Mouse (Mus musculus) G1E (cell line): ENCODE results near the gene Cnpy1. TPM values are rescaled to one million over a fixed set of nuclear protein-coding genes. Genes with fewer than 3 reads are reported as not detected.

Source experiments
- ATAC-seq: 2 replicates; pipeline ENCODE4 v1.8.0; 2016; ENCODE audit warnings: mild to moderate bottlenecking; ENCODE audit not compliant: insufficient number of reproducible peaks, poor library complexity, low FRiP score, severe bottlenecking; ENCODE audit errors: extremely low read depth
- DNase-seq: peaks from one replicate; pipeline ENCODE4 v3.0.0; 2012; ENCODE audit warnings: low spot score
- H3K27me3 ChIP-seq: 2 replicates; pipeline ENCODE4 v1.6.1; 2012; ENCODE audit warnings: mild to moderate bottlenecking, low read length, inconsistent platforms; ENCODE audit not compliant: insufficient read depth
- H3K36me3 ChIP-seq: replicated peaks from 2 replicates; pipeline ENCODE3; 2012; ENCODE audit warnings: mild to moderate bottlenecking, inconsistent platforms
- H3K4me1 ChIP-seq: 2 replicates; pipeline ENCODE4 v1.6.1; 2012; ENCODE audit warnings: low read depth, low read length, inconsistent platforms, mixed read lengths; ENCODE audit not compliant: insufficient read depth
- H3K4me3 ChIP-seq: 2 replicates; pipeline ENCODE4 v1.5.1; 2012; ENCODE audit warnings: low read depth, mild to moderate bottlenecking, inconsistent platforms, low read length, moderate library complexity, mixed read lengths
- H3K9me3 ChIP-seq: replicated peaks from 2 replicates; pipeline ENCODE4 v1.6.1; 2012; ENCODE audit warnings: inconsistent platforms
- CTCF ChIP-seq: IDR thresholded peaks from 2 replicates; pipeline ENCODE4 v1.5.1; 2012; ENCODE audit warnings: low read depth, low read length, inconsistent platforms, mixed read lengths
- GATA1 ChIP-seq: IDR thresholded peaks from 2 replicates; pipeline ENCODE4 v1.6.1; 2012; ENCODE audit warnings: borderline replicate concordance, low read length, inconsistent platforms, mixed read lengths
- GATA2 ChIP-seq: IDR thresholded peaks from 2 replicates; pipeline ENCODE4 v1.6.1; 2012; ENCODE audit warnings: low read depth, low read length, inconsistent platforms, borderline replicate concordance
- POLR2AphosphoS5 ChIP-seq: IDR thresholded peaks from 2 replicates; pipeline ENCODE4 v1.6.1; 2012; ENCODE audit warnings: low read depth, low read length, inconsistent platforms; ENCODE audit not compliant: insufficient replicate concordance
- TAL1 ChIP-seq: conservative IDR thresholded peaks from 2 replicates; pipeline ENCODE4 v1.6.1; 2012; ENCODE audit warnings: low read depth, low read length, inconsistent platforms, mixed read lengths
- polyA plus RNA-seq: library from polyadenylated mRNA; stranded (reverse); fragments of >175 nt; gene quantifications from 2 replicates; pipeline ENCODE4 v1.2.3, GENCODE M21; 2012
- total RNA-seq, 2 experiments: library from RNA; stranded (forward) in 1 of 2; stranded (reverse) in 1 of 2; fragments of 200-1000 nt in 1 of 2; fragments of >200 nt in 1 of 2; fragmentation: Nextera tagmentation in 1 of 2; gene quantifications; 2 replicates each; pipeline ENCODE4 v1.2.3; 2014 to 2017

Gene Cnpy1
- total and polyA plus RNA-seq, 3 experiments, result 0.16 TPM; not detected in 2

- no peak for ATAC-seq
Observed at GRCm38 (mm10) chr5:28163926-28164325, 81.7 kb downstream of the Cnpy1 start.

DNA sequence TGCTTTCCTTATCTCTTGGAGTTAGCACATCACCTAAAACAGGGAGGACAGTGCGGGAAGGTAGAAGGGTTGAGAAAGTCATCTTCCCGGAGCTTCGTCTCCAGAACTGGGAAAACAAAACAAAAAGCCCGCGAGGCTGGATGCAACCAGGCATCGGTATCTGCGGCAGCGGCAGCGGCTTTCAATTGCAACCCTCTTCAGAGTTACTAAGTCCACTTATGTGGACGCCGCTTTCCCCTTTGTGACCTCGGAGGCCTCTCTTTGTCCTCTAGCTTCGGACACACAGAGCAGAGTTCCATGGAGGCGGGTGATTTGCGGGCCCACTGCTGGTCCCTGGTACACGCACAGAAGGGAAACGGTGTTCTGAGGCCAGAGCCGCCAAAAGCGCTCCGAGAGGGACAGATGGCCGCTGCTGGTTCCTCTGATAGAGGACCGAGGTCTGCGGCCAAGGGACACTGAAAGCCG is 83.6 kb downstream of the Cnpy1 start:
- DNase-seq (no peak), ATAC-seq (no peak)
- no peak overlapping the region for H3K4me3 ChIP-seq
- peaks cover 18% of the 10 kb centered on the region for H3K27me3 ChIP-seq
- H3K4me1 ChIP-seq, result no peaks in the 10 kb centered on the region
- H3K36me3 ChIP-seq, result no peaks in the 10 kb centered on the region
- peaks cover 19% of the 10 kb centered on the region for H3K9me3 ChIP-seq
- TF ChIP-seq POLR2AphosphoS5, result no peak
- no peak for TF ChIP-seq GATA1
- no peak for TF ChIP-seq CTCF
- no peak for TF ChIP-seq GATA2
- no peak for TF ChIP-seq TAL1

More at GRCm38 (mm10) chr5:28163926-28164325, 81.7 kb downstream of the Cnpy1 start:
- no peak for TF ChIP-seq TAL1
- TF ChIP-seq GATA1, result no peak
- no peak for TF ChIP-seq GATA2
- no peak for TF ChIP-seq CTCF
- no peak for TF ChIP-seq POLR2AphosphoS5
- peaks cover 25% of the 10 kb centered on the region for H3K9me3 ChIP-seq
- no peak for DNase-seq
- H3K36me3 ChIP-seq, result no peaks in the 10 kb centered on the region
- peaks cover 15% of the 10 kb centered on the region for H3K27me3 ChIP-seq
- no peak overlapping the region for H3K4me3 ChIP-seq
- H3K4me1 ChIP-seq, result no peaks in the 10 kb centered on the region

DNA sequence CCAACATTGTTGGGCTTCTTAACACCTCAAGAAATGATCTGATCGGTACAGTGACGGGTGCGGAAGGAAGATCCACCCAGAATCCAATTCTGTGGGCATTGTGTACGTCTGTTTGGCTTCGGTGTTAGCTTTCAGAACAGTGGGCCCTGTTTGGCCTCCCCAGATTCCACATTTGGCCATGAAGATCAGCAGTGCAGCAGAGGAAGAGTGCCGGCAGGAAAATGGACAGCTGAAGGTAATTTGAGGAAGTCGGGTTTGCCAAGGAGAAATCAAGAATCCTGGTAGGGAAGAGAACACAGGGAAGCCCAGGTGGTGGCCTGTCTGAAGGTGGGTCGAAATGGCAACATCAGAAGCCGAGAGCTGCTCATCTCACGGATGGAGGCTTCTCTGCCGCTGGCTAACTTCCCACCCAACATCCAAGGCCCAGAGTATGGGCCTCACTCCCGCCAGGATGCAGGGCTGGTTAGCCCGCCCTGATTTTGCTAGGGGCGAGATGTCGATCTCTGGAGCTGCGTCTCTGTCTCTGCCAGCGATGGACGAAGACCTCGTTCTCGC is 84.1 kb downstream of the Cnpy1 start:
- Histone ChIP-seq H3K4me1 (no peaks in the 10 kb centered on the region), H3K27me3 (peaks cover 18% of the 10 kb centered on the region), H3K4me3 (no peak overlapping the region), H3K9me3 (peaks cover 14% of the 10 kb centered on the region), H3K36me3 (no peaks in the 10 kb centered on the region)
- ATAC-seq (no peak), DNase-seq (no peak)
- TF ChIP-seq GATA2 (no peak), POLR2AphosphoS5 (no peak), TAL1 (no peak), CTCF (no peak), GATA1 (no peak)

DNA sequence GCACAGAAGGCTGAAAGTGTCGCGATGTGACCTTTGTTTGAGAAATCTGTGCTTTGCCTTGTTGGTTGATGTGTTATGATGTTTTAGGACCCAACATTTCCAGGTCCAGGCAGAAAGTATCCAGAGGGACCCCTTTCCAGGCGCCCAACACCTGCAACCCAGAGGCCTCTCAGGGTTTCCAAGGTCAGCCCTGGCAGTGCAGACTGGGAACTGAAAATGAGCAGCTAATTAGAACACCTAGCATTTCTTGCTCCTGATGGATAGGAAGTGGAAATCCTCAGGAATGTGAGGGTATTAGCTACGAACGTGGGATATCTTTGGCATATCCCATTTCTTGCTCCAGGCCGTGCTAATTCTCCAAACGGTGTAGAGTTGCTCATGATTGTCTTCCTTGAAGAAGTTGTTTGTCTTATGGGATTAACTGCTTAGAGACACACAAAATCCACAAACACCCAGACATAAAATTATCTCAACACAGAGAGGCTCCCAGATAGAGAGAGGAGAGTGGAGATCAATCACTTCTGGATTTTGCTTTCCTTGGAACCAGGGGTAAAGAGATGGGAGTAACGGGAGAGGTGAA is 85.6 kb downstream of the Cnpy1 start:
- Histone ChIP-seq H3K4me1 (no peaks in the 10 kb centered on the region), H3K27me3 (peaks cover 20% of the 10 kb centered on the region), H3K36me3 (no peaks in the 10 kb centered on the region), H3K9me3 (no peaks in the 10 kb centered on the region), H3K4me3 (no peak overlapping the region)
- ATAC-seq (no peak), DNase-seq (no peak)
- no peak for TF ChIP-seq GATA2
- TF ChIP-seq GATA1, result no peak
- no peak for TF ChIP-seq POLR2AphosphoS5
- TF ChIP-seq CTCF, result no peak
- no peak for TF ChIP-seq TAL1

- Histone ChIP-seq H3K36me3 (no peaks in the 10 kb centered on the region), H3K27me3 (peaks cover 20% of the 10 kb centered on the region), H3K4me3 (no peak overlapping the region), H3K4me1 (no peaks in the 10 kb centered on the region), H3K9me3 (no peaks in the 10 kb centered on the region)
- no peak for DNase-seq
- TF ChIP-seq TAL1 (no peak), POLR2AphosphoS5 (no peak), GATA1 (no peak), GATA2 (no peak), CTCF (no peak)
- no peak for ATAC-seq
Observed at GRCm38 (mm10) chr5:28159072-28159458, 86.5 kb downstream of the Cnpy1 start.

GRCm38 (mm10) chr5:28158308-28159071 is 87.1 kb downstream of the Cnpy1 start:
- no peaks in the 10 kb centered on the region for H3K4me1 ChIP-seq
- ATAC-seq, result no peak
- H3K36me3 ChIP-seq, result no peaks in the 10 kb centered on the region
- DNase-seq, result no peak
- peaks cover 20% of the 10 kb centered on the region for H3K27me3 ChIP-seq
- no peaks in the 10 kb centered on the region for H3K9me3 ChIP-seq
- TF ChIP-seq TAL1, result no peak
- TF ChIP-seq GATA2, result no peak
- no peak for TF ChIP-seq CTCF
- no peak for TF ChIP-seq POLR2AphosphoS5
- no peak for TF ChIP-seq GATA1
- H3K4me3 ChIP-seq, result no peak overlapping the region
